Mouse (Mus musculus) liver, embryonic 18 days (tissue): ENCODE data around the gene Cacna1e. TPM values are rescaled to one million over a fixed set of nuclear protein-coding genes. Genes with fewer than 3 reads are reported as not detected.

Experiments used
- polyA plus RNA-seq: library from polyadenylated mRNA; depleted of rRNA; stranded (reverse); fragments of >200 nt; gene quantifications from 2 replicates; pipeline ENCODE4 v1.2.3, GENCODE M21; 2012; rRNA removed

Gene Cacna1e
- polyA plus RNA-seq, result 0.13 and 0.18 TPM in 2 replicates

GRCm38 (mm10) chr1:154884275-154885206 lies at the start of gene Cacna1e:
Gene Cacna1e, minus strand, starts transcription at chr1:154884501.

Other genes starting within 250 kb of the Cacna1e start
- 5.0 and 5.5 TPM in 2 replicates for gene Ier5, start 215.1 kb upstream of the Cacna1e start, polyA plus RNA-seq